Mouse (Mus musculus): ENCODE measurements at regions not wholly inside any gene's neighbourhood (a gene's known extent, or its start where the extent isn't known, plus 50 kb on each side); places are given as distances from the start of the nearest gene placed in this dataset.

GRCm38 (mm10) chr14:24778748-24779630 lies 292.1 kb downstream of the Rps24 start:
- H3K9me3 ChIP-seq (ENCODE audit: control insufficient read depth, low read length) = no peaks in the 10 kb centered on the region
- no peaks in the 10 kb centered on the region for H3K36me3 ChIP-seq (ENCODE audit: control insufficient read depth, insufficient read depth, low read length)
- peaks cover 6% of the 10 kb centered on the region; the same call in 1 of the 2 replicates for H3K4me1 ChIP-seq (replicated peaks; ENCODE audit: control insufficient read depth, insufficient read depth, low read length)
- DNase-seq (ENCODE audit: low spot score) (peak; percentile 93), ATAC-seq (ENCODE audit: low FRiP score) (peak; percentile 97)
- H3K27ac ChIP-seq (ENCODE audit: low read depth, low read length) = peak overlapping the region; percentile 93
- H3K4me2 ChIP-seq (replicated peaks; ENCODE audit: low read depth, low read length) = peak overlapping the region; percentile 38
- H3K4me3 ChIP-seq (ENCODE audit: low read depth, low read length) = peak overlapping the region; percentile 6; the same call in 1 of the 2 replicates
- H3K9ac ChIP-seq (ENCODE audit: low read depth, low read length) = peak overlapping the region; percentile 59
- H3K27me3 ChIP-seq (ENCODE audit: control insufficient read depth, insufficient read depth, low read length) = no peaks in the 10 kb centered on the region
- WGBS = 2% methylated on average over 38 of the region's 39 CpGs

DNA sequence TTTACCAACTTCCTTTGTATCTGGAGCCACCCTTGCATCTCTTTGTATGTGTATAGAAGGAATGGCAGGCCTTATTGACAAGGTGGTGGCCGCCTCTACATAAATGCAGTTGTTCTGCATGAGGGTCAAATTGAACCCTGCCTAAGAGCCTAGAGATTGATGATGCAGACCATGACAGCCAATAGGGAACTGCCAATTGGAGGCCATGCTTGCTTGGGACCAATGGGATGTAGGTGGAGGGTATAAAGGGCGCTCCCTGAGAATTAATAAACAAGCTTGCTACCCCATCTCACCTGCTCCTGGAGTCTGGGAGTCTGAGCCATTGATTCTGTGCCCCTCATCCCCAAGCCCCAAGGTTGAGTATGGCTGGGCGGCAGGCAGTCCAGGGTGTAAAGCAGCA lies 294.7 kb downstream of the Rps24 start:
- Histone ChIP-seq H3K4me2 (replicated peaks; ENCODE audit: low read depth, low read length) (no peak overlapping the region), H3K4me1 (replicated peaks; ENCODE audit: control insufficient read depth, insufficient read depth, low read length) (peaks cover 6% of the 10 kb centered on the region; the same call in 1 of the 2 replicates), H3K9me3 (ENCODE audit: control insufficient read depth, low read length) (no peaks in the 10 kb centered on the region), H3K36me3 (ENCODE audit: control insufficient read depth, insufficient read depth, low read length) (no peaks in the 10 kb centered on the region), H3K27ac (ENCODE audit: low read depth, low read length) (no peak overlapping the region), H3K4me3 (ENCODE audit: low read depth, low read length) (no peak overlapping the region), H3K9ac (ENCODE audit: low read depth, low read length) (no peak overlapping the region), H3K27me3 (ENCODE audit: control insufficient read depth, insufficient read depth, low read length) (no peaks in the 10 kb centered on the region)
- DNase-seq (ENCODE audit: low spot score) (peak; percentile 28), ATAC-seq (ENCODE audit: low FRiP score) (no peak)
- 79% methylated on average over 3 of the region's 3 CpGs for WGBS

DNA sequence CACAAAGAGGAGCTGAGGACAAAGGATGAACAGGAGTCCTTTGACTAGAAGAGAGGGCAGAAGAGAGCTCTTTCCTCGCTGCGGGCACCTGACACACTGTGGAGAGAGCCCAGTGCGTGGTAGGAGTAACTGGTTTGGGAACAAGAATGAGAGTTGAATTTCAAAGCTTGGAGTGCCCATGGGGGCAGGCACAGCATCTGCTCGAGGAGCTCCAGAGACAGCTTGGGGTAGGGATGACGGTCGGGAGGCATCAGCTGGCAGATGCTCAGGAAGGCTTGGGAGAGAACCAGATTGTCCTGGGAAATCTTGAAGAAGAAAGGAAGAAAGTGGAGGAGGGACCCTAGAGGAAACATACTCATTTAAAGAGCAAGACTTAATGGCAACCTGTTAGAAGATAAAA lies 297.0 kb downstream of the Rps24 start:
- H3K9ac ChIP-seq (ENCODE audit: low read depth, low read length) = no peak overlapping the region
- 66% methylated on average over 6 of the region's 6 CpGs for WGBS
- H3K27me3 ChIP-seq (ENCODE audit: control insufficient read depth, insufficient read depth, low read length) = no peaks in the 10 kb centered on the region
- DNase-seq (ENCODE audit: low spot score) (no peak), ATAC-seq (ENCODE audit: low FRiP score) (no peak)
- no peaks in the 10 kb centered on the region for H3K9me3 ChIP-seq (ENCODE audit: control insufficient read depth, low read length)
- H3K4me1 ChIP-seq (replicated peaks; ENCODE audit: control insufficient read depth, insufficient read depth, low read length) = peaks cover 6% of the 10 kb centered on the region; the same call in 1 of the 2 replicates
- H3K27ac ChIP-seq (ENCODE audit: low read depth, low read length) = no peak overlapping the region
- H3K4me2 ChIP-seq (replicated peaks; ENCODE audit: low read depth, low read length) = no peak overlapping the region
- no peaks in the 10 kb centered on the region for H3K36me3 ChIP-seq (ENCODE audit: control insufficient read depth, insufficient read depth, low read length)
- H3K4me3 ChIP-seq (ENCODE audit: low read depth, low read length) = no peak overlapping the region

DNA sequence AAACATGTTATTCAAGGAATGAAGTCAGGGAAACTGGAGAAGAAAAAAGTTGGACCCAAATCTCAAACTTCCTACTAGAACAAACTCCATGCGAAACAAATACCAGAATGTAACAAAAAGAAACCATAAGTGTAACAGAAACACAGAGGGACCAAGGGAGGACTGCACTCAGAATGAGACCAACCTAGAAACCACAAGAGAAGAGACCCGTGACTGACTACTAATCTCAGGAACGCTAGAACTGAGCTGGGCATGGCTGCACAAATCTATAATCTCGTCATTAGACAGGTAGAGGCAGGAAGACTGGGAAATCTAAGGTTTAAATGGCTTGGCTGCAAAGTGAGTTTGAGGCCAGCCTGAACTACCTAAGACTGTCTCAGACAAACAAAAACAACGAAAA lies 298.5 kb downstream of the Rps24 start:
- Histone ChIP-seq H3K4me3 (ENCODE audit: low read depth, low read length) (no peak overlapping the region), H3K4me2 (replicated peaks; ENCODE audit: low read depth, low read length) (no peak overlapping the region), H3K4me1 (replicated peaks; ENCODE audit: control insufficient read depth, insufficient read depth, low read length) (no peaks in the 10 kb centered on the region), H3K9ac (ENCODE audit: low read depth, low read length) (no peak overlapping the region), H3K36me3 (ENCODE audit: control insufficient read depth, insufficient read depth, low read length) (no peaks in the 10 kb centered on the region), H3K27ac (ENCODE audit: low read depth, low read length) (no peak overlapping the region), H3K27me3 (ENCODE audit: control insufficient read depth, insufficient read depth, low read length) (no peaks in the 10 kb centered on the region), H3K9me3 (ENCODE audit: control insufficient read depth, low read length) (no peaks in the 10 kb centered on the region)
- no peak for ATAC-seq (ENCODE audit: low FRiP score)
- 85% methylated on average over 5 of the region's 5 CpGs for WGBS
- DNase-seq (ENCODE audit: low spot score) = no peak

- no peaks in the 10 kb centered on the region for H3K9me3 ChIP-seq (ENCODE audit: control insufficient read depth, low read length)
- WGBS = 50% methylated on average over 10 of the region's 10 CpGs
- no peak for ATAC-seq (ENCODE audit: low FRiP score)
- H3K4me1 ChIP-seq (replicated peaks; ENCODE audit: control insufficient read depth, insufficient read depth, low read length) = no peaks in the 10 kb centered on the region
- H3K9ac ChIP-seq (ENCODE audit: low read depth, low read length) = no peak overlapping the region; the same call in 1 of the 2 replicates
- no peak overlapping the region for H3K4me3 ChIP-seq (ENCODE audit: low read depth, low read length)
- DNase-seq (ENCODE audit: low spot score) = no peak
- H3K4me2 ChIP-seq (replicated peaks; ENCODE audit: low read depth, low read length) = no peak overlapping the region
- H3K27me3 ChIP-seq (ENCODE audit: control insufficient read depth, insufficient read depth, low read length) = no peaks in the 10 kb centered on the region
- H3K27ac ChIP-seq (ENCODE audit: low read depth, low read length) = no peak overlapping the region
- H3K36me3 ChIP-seq (ENCODE audit: control insufficient read depth, insufficient read depth, low read length) = no peaks in the 10 kb centered on the region
These were observed 306.7 kb downstream of the Rps24 start for GRCm38 (mm10) chr14:24793375-24794285.

DNA sequence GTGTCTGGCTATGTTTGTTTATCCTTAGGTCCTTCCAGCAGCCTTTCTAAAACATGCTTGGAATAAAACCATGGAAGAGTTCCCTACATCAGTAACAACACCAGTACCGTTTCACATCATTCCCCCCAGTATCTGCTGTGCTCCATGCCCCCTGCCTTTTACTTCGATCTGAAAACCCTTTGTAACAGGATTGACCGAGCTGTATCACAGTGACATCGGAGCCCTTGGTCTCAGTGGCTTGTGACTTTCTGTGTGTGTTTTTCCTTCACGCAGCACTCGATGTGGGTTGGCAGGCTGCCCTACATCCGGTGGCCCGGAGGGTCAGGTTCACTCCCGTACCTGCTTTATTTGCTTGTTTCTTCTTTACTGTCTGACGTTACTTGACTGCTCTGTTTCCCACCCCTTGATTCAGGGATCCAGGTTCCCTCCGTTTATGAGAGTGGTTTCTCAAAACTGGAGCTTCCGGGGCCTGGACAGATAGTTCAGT lies 307.5 kb downstream of the Rps24 start:
- Histone ChIP-seq H3K9me3 (ENCODE audit: control insufficient read depth, low read length) (no peaks in the 10 kb centered on the region), H3K27ac (ENCODE audit: low read depth, low read length) (no peak overlapping the region), H3K9ac (ENCODE audit: low read depth, low read length) (no peak overlapping the region), H3K4me1 (replicated peaks; ENCODE audit: control insufficient read depth, insufficient read depth, low read length) (no peaks in the 10 kb centered on the region), H3K36me3 (ENCODE audit: control insufficient read depth, insufficient read depth, low read length) (no peaks in the 10 kb centered on the region), H3K27me3 (ENCODE audit: control insufficient read depth, insufficient read depth, low read length) (no peaks in the 10 kb centered on the region), H3K4me3 (ENCODE audit: low read depth, low read length) (no peak overlapping the region), H3K4me2 (replicated peaks; ENCODE audit: low read depth, low read length) (no peak overlapping the region)
- ATAC-seq (ENCODE audit: low FRiP score) = no peak
- no peak for DNase-seq (ENCODE audit: low spot score)
- 73% methylated on average over 12 of the region's 12 CpGs for WGBS

GRCm38 (mm10) chr14:24797494-24797893 lies 310.6 kb downstream of the Rps24 start:
- Histone ChIP-seq H3K4me2 (replicated peaks; ENCODE audit: low read depth, low read length) (no peak overlapping the region), H3K9ac (ENCODE audit: low read depth, low read length) (no peak overlapping the region), H3K36me3 (ENCODE audit: control insufficient read depth, insufficient read depth, low read length) (no peaks in the 10 kb centered on the region), H3K4me1 (replicated peaks; ENCODE audit: control insufficient read depth, insufficient read depth, low read length) (no peaks in the 10 kb centered on the region), H3K27me3 (ENCODE audit: control insufficient read depth, insufficient read depth, low read length) (no peaks in the 10 kb centered on the region), H3K27ac (ENCODE audit: low read depth, low read length) (no peak overlapping the region), H3K9me3 (ENCODE audit: control insufficient read depth, low read length) (no peaks in the 10 kb centered on the region), H3K4me3 (ENCODE audit: low read depth, low read length) (no peak overlapping the region)
- ATAC-seq (ENCODE audit: low FRiP score) (no peak), DNase-seq (ENCODE audit: low spot score) (no peak)

GRCm38 (mm10) chr14:24798066-24798465 lies 311.1 kb downstream of the Rps24 start:
- WGBS = 84% methylated on average over 4 of the region's 4 CpGs
- no peak overlapping the region for H3K4me2 ChIP-seq (replicated peaks; ENCODE audit: low read depth, low read length)
- H3K4me3 ChIP-seq (ENCODE audit: low read depth, low read length) = no peak overlapping the region
- H3K9me3 ChIP-seq (ENCODE audit: control insufficient read depth, low read length) = no peaks in the 10 kb centered on the region
- no peak overlapping the region for H3K9ac ChIP-seq (ENCODE audit: low read depth, low read length)
- H3K4me1 ChIP-seq (replicated peaks; ENCODE audit: control insufficient read depth, insufficient read depth, low read length) = no peaks in the 10 kb centered on the region
- ATAC-seq (ENCODE audit: low FRiP score) = no peak
- no peak for DNase-seq (ENCODE audit: low spot score)
- H3K36me3 ChIP-seq (ENCODE audit: control insufficient read depth, insufficient read depth, low read length) = no peaks in the 10 kb centered on the region
- no peak overlapping the region for H3K27ac ChIP-seq (ENCODE audit: low read depth, low read length)
- no peaks in the 10 kb centered on the region for H3K27me3 ChIP-seq (ENCODE audit: control insufficient read depth, insufficient read depth, low read length)
